Mouse (Mus musculus): ENCODE data around the gene Amph. TPM values are rescaled to one million over a fixed set of nuclear protein-coding genes. Genes with fewer than 3 reads are reported as not detected.

Amph gene
- polyA plus RNA-seq, 1 experiment from 2014 or later = 1.8 TPM

- no peak overlapping the region for H3K4me2 ChIP-seq
- no peaks in the 10 kb centered on the region for H3K9me3 ChIP-seq
- no peak overlapping the region for H3K27ac ChIP-seq
- no peaks in the 10 kb centered on the region for H3K36me3 ChIP-seq
- H3K4me3 ChIP-seq (replicated peaks) = no peak overlapping the region
- ATAC-seq (ENCODE audit: insufficient number of reproducible peaks, insufficient read depth, low FRiP score, low TSS enrichment, low read depth) = no peak; the same call in 1 of the 2 replicates
- WGBS = 91% methylated on average over 5 of the region's 5 CpGs
- H3K4me1 ChIP-seq (replicated peaks) = no peaks in the 10 kb centered on the region
- no peaks in the 10 kb centered on the region for H3K27me3 ChIP-seq
- H3K9ac ChIP-seq (replicated peaks) = no peak overlapping the region
Observed at GRCm38 (mm10) chr13:18974351-18974750, 26.3 kb downstream of the Amph start.

- 88% methylated on average over 4 of the region's 4 CpGs for WGBS
- Histone ChIP-seq H3K27me3 (no peaks in the 10 kb centered on the region), H3K4me3 (replicated peaks) (no peak overlapping the region)
Observed at GRCm38 (mm10) chr13:18987266-18987665, 39.3 kb downstream of the Amph start.

GRCm38 (mm10) chr13:18988323-18988722 is 40.3 kb downstream of the Amph start:
- Histone ChIP-seq H3K27me3 (no peaks in the 10 kb centered on the region), H3K9ac (replicated peaks) (no peak overlapping the region), H3K9me3 (no peaks in the 10 kb centered on the region), H3K4me2 (no peak overlapping the region), H3K4me3 (replicated peaks) (no peak overlapping the region), H3K27ac (no peak overlapping the region), H3K4me1 (replicated peaks) (no peaks in the 10 kb centered on the region), H3K36me3 (no peaks in the 10 kb centered on the region)
- WGBS = 75% methylated on average over 4 of the region's 4 CpGs
- no peak for ATAC-seq (ENCODE audit: insufficient number of reproducible peaks, insufficient read depth, low FRiP score, low TSS enrichment, low read depth)

More at GRCm38 (mm10) chr13:18987266-18987665, 39.3 kb downstream of the Amph start:
- Histone ChIP-seq H3K36me3 (no peaks in the 10 kb centered on the region), H3K4me1 (replicated peaks) (no peaks in the 10 kb centered on the region), H3K27ac (no peak overlapping the region), H3K4me2 (no peak overlapping the region), H3K9ac (replicated peaks) (no peak overlapping the region), H3K9me3 (no peaks in the 10 kb centered on the region)
- ATAC-seq (ENCODE audit: insufficient number of reproducible peaks, insufficient read depth, low FRiP score, low TSS enrichment, low read depth) = no peak

GRCm38 (mm10) chr13:18989185-18989714 is 41.2 kb downstream of the Amph start:
- Histone ChIP-seq H3K9me3 (no peaks in the 10 kb centered on the region), H3K36me3 (no peaks in the 10 kb centered on the region), H3K4me3 (replicated peaks) (no peak overlapping the region), H3K4me1 (replicated peaks) (no peaks in the 10 kb centered on the region), H3K27me3 (no peaks in the 10 kb centered on the region), H3K27ac (no peak overlapping the region), H3K9ac (replicated peaks) (no peak overlapping the region), H3K4me2 (no peak overlapping the region)
- ATAC-seq (ENCODE audit: insufficient number of reproducible peaks, insufficient read depth, low FRiP score, low TSS enrichment, low read depth) = no peak
- 74% methylated on average over 8 of the region's 8 CpGs for WGBS

- no peak for ATAC-seq (ENCODE audit: insufficient number of reproducible peaks, insufficient read depth, low FRiP score, low TSS enrichment, low read depth)
- no peaks in the 10 kb centered on the region for H3K36me3 ChIP-seq
- H3K4me1 ChIP-seq (replicated peaks) = no peaks in the 10 kb centered on the region
- 90% methylated on average over 9 of the region's 9 CpGs for WGBS
- H3K27ac ChIP-seq = no peak overlapping the region
- no peak overlapping the region for H3K4me2 ChIP-seq
- H3K9ac ChIP-seq (replicated peaks) = no peak overlapping the region
- no peak overlapping the region for H3K4me3 ChIP-seq (replicated peaks)
- H3K27me3 ChIP-seq = no peaks in the 10 kb centered on the region
- no peaks in the 10 kb centered on the region for H3K9me3 ChIP-seq
Observed at GRCm38 (mm10) chr13:19002502-19002901, 54.5 kb downstream of the Amph start.

GRCm38 (mm10) chr13:19004406-19004805 is 56.4 kb downstream of the Amph start:
- Histone ChIP-seq H3K27ac (no peak overlapping the region), H3K27me3 (no peaks in the 10 kb centered on the region), H3K9me3 (no peaks in the 10 kb centered on the region), H3K36me3 (no peaks in the 10 kb centered on the region), H3K4me1 (replicated peaks) (no peaks in the 10 kb centered on the region), H3K4me3 (replicated peaks) (no peak overlapping the region), H3K4me2 (no peak overlapping the region), H3K9ac (replicated peaks) (no peak overlapping the region)
- WGBS = 74% methylated on average over 5 of the region's 5 CpGs
- ATAC-seq (ENCODE audit: insufficient number of reproducible peaks, insufficient read depth, low FRiP score, low TSS enrichment, low read depth) = no peak

GRCm38 (mm10) chr13:19008440-19008839 is 60.4 kb downstream of the Amph start:
- Histone ChIP-seq H3K27ac (no peak overlapping the region), H3K36me3 (no peaks in the 10 kb centered on the region), H3K4me2 (no peak overlapping the region), H3K9me3 (no peaks in the 10 kb centered on the region), H3K9ac (replicated peaks) (no peak overlapping the region), H3K27me3 (no peaks in the 10 kb centered on the region), H3K4me3 (replicated peaks) (no peak overlapping the region), H3K4me1 (replicated peaks) (no peaks in the 10 kb centered on the region)
- no peak for ATAC-seq (ENCODE audit: insufficient number of reproducible peaks, insufficient read depth, low FRiP score, low TSS enrichment, low read depth)
- WGBS = 83% methylated on average over 3 of the region's 3 CpGs

GRCm38 (mm10) chr13:19014825-19015375 is 66.9 kb downstream of the Amph start:
- ATAC-seq (ENCODE audit: insufficient number of reproducible peaks, insufficient read depth, low FRiP score, low TSS enrichment, low read depth) = no peak
- Histone ChIP-seq H3K4me1 (replicated peaks) (no peaks in the 10 kb centered on the region), H3K27me3 (no peaks in the 10 kb centered on the region), H3K36me3 (no peaks in the 10 kb centered on the region), H3K9ac (replicated peaks) (no peak overlapping the region), H3K27ac (no peak overlapping the region), H3K4me3 (replicated peaks) (no peak overlapping the region), H3K4me2 (no peak overlapping the region), H3K9me3 (no peaks in the 10 kb centered on the region)
- 92% methylated on average over 4 of the region's 4 CpGs for WGBS

- Histone ChIP-seq H3K4me3 (replicated peaks) (no peak overlapping the region), H3K9me3 (no peaks in the 10 kb centered on the region), H3K4me1 (replicated peaks) (no peaks in the 10 kb centered on the region), H3K27me3 (no peaks in the 10 kb centered on the region), H3K4me2 (no peak overlapping the region), H3K27ac (no peak overlapping the region), H3K9ac (replicated peaks) (no peak overlapping the region), H3K36me3 (no peaks in the 10 kb centered on the region)
- 70% methylated on average over 2 of the region's 2 CpGs for WGBS
- ATAC-seq (ENCODE audit: insufficient number of reproducible peaks, insufficient read depth, low FRiP score, low TSS enrichment, low read depth) = no peak
Observed at GRCm38 (mm10) chr13:19021529-19021928, 73.5 kb downstream of the Amph start.

GRCm38 (mm10) chr13:19022310-19022709 is 74.3 kb downstream of the Amph start:
- no peak overlapping the region for H3K4me3 ChIP-seq (replicated peaks)
- no peaks in the 10 kb centered on the region for H3K4me1 ChIP-seq (replicated peaks)
- no peak overlapping the region for H3K4me2 ChIP-seq
- 89% methylated on average over 3 of the region's 3 CpGs for WGBS
- H3K9me3 ChIP-seq = no peaks in the 10 kb centered on the region
- H3K36me3 ChIP-seq = no peaks in the 10 kb centered on the region
- ATAC-seq (ENCODE audit: insufficient number of reproducible peaks, insufficient read depth, low FRiP score, low TSS enrichment, low read depth) = no peak
- H3K27ac ChIP-seq = no peak overlapping the region
- no peaks in the 10 kb centered on the region for H3K27me3 ChIP-seq
- H3K9ac ChIP-seq (replicated peaks) = no peak overlapping the region

GRCm38 (mm10) chr13:19025091-19025688 is 77.2 kb downstream of the Amph start:
- no peaks in the 10 kb centered on the region for H3K9me3 ChIP-seq
- WGBS = 85% methylated on average over 2 of the region's 2 CpGs
- no peak overlapping the region for H3K27ac ChIP-seq
- no peak overlapping the region for H3K4me2 ChIP-seq
- H3K27me3 ChIP-seq = no peaks in the 10 kb centered on the region
- no peak overlapping the region for H3K9ac ChIP-seq (replicated peaks)
- H3K36me3 ChIP-seq = no peaks in the 10 kb centered on the region
- H3K4me3 ChIP-seq (replicated peaks) = no peak overlapping the region
- ATAC-seq (ENCODE audit: insufficient number of reproducible peaks, insufficient read depth, low FRiP score, low TSS enrichment, low read depth) = no peak
- H3K4me1 ChIP-seq (replicated peaks) = no peaks in the 10 kb centered on the region

GRCm38 (mm10) chr13:19025906-19026305 is 77.9 kb downstream of the Amph start:
- Histone ChIP-seq H3K27me3 (no peaks in the 10 kb centered on the region), H3K27ac (no peak overlapping the region), H3K4me1 (replicated peaks) (no peaks in the 10 kb centered on the region), H3K4me3 (replicated peaks) (no peak overlapping the region), H3K9me3 (no peaks in the 10 kb centered on the region), H3K36me3 (no peaks in the 10 kb centered on the region), H3K9ac (replicated peaks) (no peak overlapping the region), H3K4me2 (no peak overlapping the region)
- no peak for ATAC-seq (ENCODE audit: insufficient number of reproducible peaks, insufficient read depth, low FRiP score, low TSS enrichment, low read depth)
- 84% methylated on average over 4 of the region's 4 CpGs for WGBS

Measured in limb, embryonic 12.5 days (tissue).